Mouse (Mus musculus): ENCODE measurements around the gene Nom1. TPM values are rescaled to one million over a fixed set of nuclear protein-coding genes. Genes with fewer than 3 reads are reported as not detected.

The Nom1 gene
- polyA plus RNA-seq, 2 experiments = 19.0 to 22.0 TPM

- peaks cover 7% of the 10 kb centered on the region for H3K4me1 ChIP-seq (ENCODE audit: control insufficient read depth, insufficient read depth, low read length)
- no peak overlapping the region for H3K27ac ChIP-seq (replicated peaks; ENCODE audit: low read depth, low read length)
- H3K36me3 ChIP-seq (ENCODE audit: control insufficient read depth, insufficient read depth, low read length) = no peaks in the 10 kb centered on the region
- H3K9me3 ChIP-seq (ENCODE audit: control insufficient read depth, low read length) = no peaks in the 10 kb centered on the region
- TF ChIP-seq POLR2A (IDR thresholded peaks at IDR 0.05; ENCODE audit: borderline replicate concordance, extremely low read depth, insufficient read depth, insufficient read length) = no peak
- WGBS = 3% methylated on average over 22 of the region's 22 CpGs
- ATAC-seq (ENCODE audit: low FRiP score, low read depth) (no peak), DNase-seq (ENCODE audit: low spot score) (no peak)
- H3K4me2 ChIP-seq (replicated peaks; ENCODE audit: low read depth, low read length, severe bottlenecking) = no peak overlapping the region
- no peak overlapping the region for H3K4me3 ChIP-seq (replicated peaks; ENCODE audit: low read length)
- H3K27me3 ChIP-seq (ENCODE audit: control insufficient read depth, insufficient read depth, low read length) = peaks cover 98% of the 10 kb centered on the region
- no peak overlapping the region for H3K9ac ChIP-seq (ENCODE audit: low read depth, low read length, severe bottlenecking)
Measured at GRCm38 (mm10) chr5:29471855-29472665, 37.6 kb downstream of the Nom1 start.

DNA sequence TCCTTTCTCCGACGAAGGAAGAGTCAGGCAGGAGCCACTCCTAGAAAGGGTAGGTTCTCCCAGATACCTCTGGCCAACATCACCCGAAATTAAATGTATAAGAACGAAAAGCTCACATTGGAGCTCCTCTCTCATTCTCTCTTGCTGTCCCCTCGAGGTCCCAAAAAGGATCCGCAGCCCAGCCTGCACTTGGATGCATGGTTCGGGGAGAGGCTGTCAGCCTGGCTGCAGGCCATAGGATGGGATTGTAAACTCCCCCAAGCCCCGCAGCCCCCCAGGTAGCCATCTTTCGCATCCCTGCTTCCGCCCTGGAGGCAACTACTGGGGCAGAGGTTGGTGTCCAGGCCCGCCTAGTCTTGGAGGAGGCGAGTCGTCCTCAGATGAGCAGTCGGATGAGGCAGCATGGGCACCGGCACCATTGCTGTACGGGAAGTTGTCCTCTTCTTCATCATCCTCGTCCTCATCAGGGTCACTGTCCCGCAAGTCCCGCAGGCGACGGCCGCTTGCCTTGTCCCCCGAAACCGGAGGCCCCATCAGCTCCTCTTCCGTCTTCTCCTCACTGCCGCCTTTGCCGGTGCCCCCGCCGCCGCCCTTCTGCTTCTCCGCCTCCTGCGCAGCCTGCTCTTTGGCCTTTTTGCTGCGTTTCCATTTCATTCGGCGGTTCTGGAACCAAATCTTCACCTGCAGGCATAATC lies 39.2 kb downstream of the Nom1 start:
- no peak overlapping the region for H3K4me2 ChIP-seq (replicated peaks; ENCODE audit: low read depth, low read length, severe bottlenecking)
- peaks cover 99% of the 10 kb centered on the region for H3K27me3 ChIP-seq (ENCODE audit: control insufficient read depth, insufficient read depth, low read length)
- no peak overlapping the region for H3K4me3 ChIP-seq (replicated peaks; ENCODE audit: low read length)
- H3K36me3 ChIP-seq (ENCODE audit: control insufficient read depth, insufficient read depth, low read length) = no peaks in the 10 kb centered on the region
- WGBS = 3% methylated on average over 34 of the region's 35 CpGs
- no peaks in the 10 kb centered on the region for H3K9me3 ChIP-seq (ENCODE audit: control insufficient read depth, low read length)
- DNase-seq (ENCODE audit: low spot score) (no peak), ATAC-seq (ENCODE audit: low FRiP score, low read depth) (no peak)
- no peak overlapping the region for H3K9ac ChIP-seq (ENCODE audit: low read depth, low read length, severe bottlenecking)
- TF ChIP-seq POLR2A (IDR thresholded peaks at IDR 0.05; ENCODE audit: borderline replicate concordance, extremely low read depth, insufficient read depth, insufficient read length) = no peak
- H3K27ac ChIP-seq (replicated peaks; ENCODE audit: low read depth, low read length) = no peak overlapping the region
- H3K4me1 ChIP-seq (ENCODE audit: control insufficient read depth, insufficient read depth, low read length) = peaks cover 10% of the 10 kb centered on the region; the same call in 1 of the 2 replicates

DNA sequence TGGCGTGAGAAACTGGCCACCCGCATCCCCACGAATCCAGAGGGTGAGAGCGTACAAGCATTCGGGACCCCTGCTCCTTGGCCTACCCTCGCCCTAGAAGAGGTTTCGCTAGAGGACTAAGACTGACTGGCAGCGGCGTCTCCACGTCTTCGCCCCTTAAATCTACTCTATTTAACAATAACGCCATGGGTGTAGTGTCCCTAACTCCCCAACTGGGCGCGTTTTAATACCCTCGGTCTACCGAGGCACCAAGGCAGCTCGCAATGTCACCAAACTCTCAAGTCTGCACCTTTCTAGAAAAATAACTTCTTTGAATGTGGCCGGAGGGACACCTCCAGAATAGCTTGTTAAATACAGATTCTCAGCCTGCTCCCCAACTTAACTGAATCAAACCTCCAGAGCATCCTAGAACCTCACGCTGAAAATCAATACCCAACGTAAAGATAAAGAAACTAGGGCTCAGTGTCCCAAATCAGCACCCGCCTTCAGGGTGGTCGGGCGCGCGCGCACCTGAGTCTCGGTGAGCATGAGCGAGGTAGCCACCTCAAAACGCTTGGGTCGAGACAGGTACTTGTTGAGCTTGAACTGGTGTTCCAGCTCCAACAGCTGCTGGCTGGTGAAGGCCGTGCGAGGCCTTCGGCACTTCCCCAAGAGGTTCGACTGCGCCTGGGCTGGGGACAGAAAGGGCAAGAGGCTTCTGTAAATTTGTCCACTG lies 39.9 kb downstream of the Nom1 start:
- DNase-seq (ENCODE audit: low spot score) = no peak
- peaks cover 10% of the 10 kb centered on the region; the same call in 1 of the 2 replicates for H3K4me1 ChIP-seq (ENCODE audit: control insufficient read depth, insufficient read depth, low read length)
- no peak overlapping the region for H3K9ac ChIP-seq (ENCODE audit: low read depth, low read length, severe bottlenecking)
- H3K27me3 ChIP-seq (ENCODE audit: control insufficient read depth, insufficient read depth, low read length) = peaks cover 100% of the 10 kb centered on the region
- no peak overlapping the region for H3K4me2 ChIP-seq (replicated peaks; ENCODE audit: low read depth, low read length, severe bottlenecking)
- H3K36me3 ChIP-seq (ENCODE audit: control insufficient read depth, insufficient read depth, low read length) = no peaks in the 10 kb centered on the region
- no peak for ATAC-seq (ENCODE audit: low FRiP score, low read depth)
- H3K27ac ChIP-seq (replicated peaks; ENCODE audit: low read depth, low read length) = no peak overlapping the region
- TF ChIP-seq POLR2A (IDR thresholded peaks at IDR 0.05; ENCODE audit: borderline replicate concordance, extremely low read depth, insufficient read depth, insufficient read length) = no peak
- WGBS = 3% methylated on average over 35 of the region's 35 CpGs
- H3K4me3 ChIP-seq (replicated peaks; ENCODE audit: low read length) = no peak overlapping the region
- no peaks in the 10 kb centered on the region for H3K9me3 ChIP-seq (ENCODE audit: control insufficient read depth, low read length)

DNA sequence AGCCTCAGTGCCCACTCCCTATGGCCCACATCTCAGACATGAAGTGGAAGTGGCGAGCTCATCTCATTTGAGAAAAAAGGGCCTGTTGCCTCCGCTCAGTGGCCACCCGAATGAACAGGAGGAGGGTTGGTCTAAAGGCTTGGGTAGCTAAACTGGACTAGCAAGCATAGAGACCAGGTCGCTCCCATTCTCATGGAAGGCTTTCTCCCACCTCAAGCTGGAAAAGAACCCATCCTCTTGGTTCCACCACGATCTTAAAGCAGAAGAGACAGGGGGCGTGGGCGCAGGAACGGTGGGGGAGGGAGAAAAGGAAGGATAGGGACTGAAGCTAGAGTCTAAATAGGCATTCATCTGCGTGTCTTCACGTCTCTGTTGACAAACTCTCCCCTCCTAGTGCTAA lies 40.6 kb downstream of the Nom1 start:
- DNase-seq (ENCODE audit: low spot score) (no peak), ATAC-seq (ENCODE audit: low FRiP score, low read depth) (no peak)
- Histone ChIP-seq H3K9me3 (ENCODE audit: control insufficient read depth, low read length) (no peaks in the 10 kb centered on the region), H3K4me3 (replicated peaks; ENCODE audit: low read length) (no peak overlapping the region), H3K4me2 (replicated peaks; ENCODE audit: low read depth, low read length, severe bottlenecking) (no peak overlapping the region), H3K9ac (ENCODE audit: low read depth, low read length, severe bottlenecking) (no peak overlapping the region), H3K4me1 (ENCODE audit: control insufficient read depth, insufficient read depth, low read length) (peaks cover 10% of the 10 kb centered on the region; the same call in 1 of the 2 replicates), H3K27ac (replicated peaks; ENCODE audit: low read depth, low read length) (no peak overlapping the region), H3K27me3 (ENCODE audit: control insufficient read depth, insufficient read depth, low read length) (peaks cover 100% of the 10 kb centered on the region), H3K36me3 (ENCODE audit: control insufficient read depth, insufficient read depth, low read length) (no peaks in the 10 kb centered on the region)
- no peak for TF ChIP-seq POLR2A (IDR thresholded peaks at IDR 0.05; ENCODE audit: borderline replicate concordance, extremely low read depth, insufficient read depth, insufficient read length)
- 9% methylated on average over 10 of the region's 10 CpGs for WGBS

- ATAC-seq (ENCODE audit: low FRiP score, low read depth) = no peak
- H3K4me1 ChIP-seq (ENCODE audit: control insufficient read depth, insufficient read depth, low read length) = peaks cover 10% of the 10 kb centered on the region; the same call in 1 of the 2 replicates
- H3K36me3 ChIP-seq (ENCODE audit: control insufficient read depth, insufficient read depth, low read length) = no peaks in the 10 kb centered on the region
- H3K4me2 ChIP-seq (replicated peaks; ENCODE audit: low read depth, low read length, severe bottlenecking) = no peak overlapping the region
- no peak for TF ChIP-seq POLR2A (IDR thresholded peaks at IDR 0.05; ENCODE audit: borderline replicate concordance, extremely low read depth, insufficient read depth, insufficient read length)
- H3K9ac ChIP-seq (ENCODE audit: low read depth, low read length, severe bottlenecking) = no peak overlapping the region
- peaks cover 99% of the 10 kb centered on the region for H3K27me3 ChIP-seq (ENCODE audit: control insufficient read depth, insufficient read depth, low read length)
- H3K9me3 ChIP-seq (ENCODE audit: control insufficient read depth, low read length) = no peaks in the 10 kb centered on the region
- WGBS = 4% methylated on average over 5 of the region's 5 CpGs
- no peak overlapping the region for H3K4me3 ChIP-seq (replicated peaks; ENCODE audit: low read length)
- H3K27ac ChIP-seq (replicated peaks; ENCODE audit: low read depth, low read length) = no peak overlapping the region
- DNase-seq (ENCODE audit: low spot score) = no peak
Measured at GRCm38 (mm10) chr5:29475556-29475955, 41.1 kb downstream of the Nom1 start.
